8 mouse cellular contexts compared by ENCODE assay signal in genomic region chr4:81764026-81764867, GRCm38 (mm10).
DNase-seq lines count a peak whose midpoint lies in the region; ATAC-seq and TF ChIP-seq lines count a peak whose summit lies in the region.

No protein-coding gene starts in this region.

- TF ChIP-seq CTCF in heart, adult 2 months (IDR thresholded peaks at IDR 0.05): peak; percentile 18; the same call in 1 of the 2 replicates
- no peak for TF ChIP-seq CTCF in intestine, postnatal 0 days (IDR thresholded peaks at IDR 0.05; ENCODE audit: low read depth)

- peak overlapping the region; percentile 35 for H3K4me2 ChIP-seq in intestine, postnatal 0 days (replicated peaks; ENCODE audit: low read depth)
- H3K4me2 ChIP-seq in midbrain, embryonic 11.5 days: no peak overlapping the region

- H3K4me3 ChIP-seq in heart, adult 2 months: no peak overlapping the region
- no peak overlapping the region for H3K4me3 ChIP-seq in intestine, postnatal 0 days (ENCODE audit: low read depth, low read length)
- H3K4me3 ChIP-seq in midbrain, embryonic 11.5 days (ENCODE audit: low read depth, low read length): no peak overlapping the region

- peak overlapping the region; percentile 39 for H3K27ac ChIP-seq in heart, adult 2 months
- H3K27ac ChIP-seq in intestine, postnatal 0 days (ENCODE audit: low read depth, low read length): peak overlapping the region; percentile 57; the same call in 1 of the 2 replicates
- H3K27ac ChIP-seq in midbrain, embryonic 11.5 days (ENCODE audit: low read depth, low read length): peak overlapping the region; percentile 12; the same call in 1 of the 2 replicates

- H3K9me3 ChIP-seq in intestine, postnatal 0 days (ENCODE audit: control insufficient read depth): no peaks in the 10 kb centered on the region
- H3K9me3 ChIP-seq in midbrain, embryonic 11.5 days (ENCODE audit: control insufficient read depth, low read length): no peaks in the 10 kb centered on the region

- peak; percentile 2; the same call in 1 of the 2 replicates for ATAC-seq in intestine, postnatal 0 days
- ATAC-seq in midbrain, embryonic 11.5 days (ENCODE audit: low FRiP score): peak; percentile 82

- peak; percentile 15 to 20 for DNase-seq in cerebellum, postnatal 25 days
- DNase-seq in cerebellum, adult 9-10 months: no peak
- peak; percentile 51 for DNase-seq in embryo, embryonic 11 days
- DNase-seq in heart, adult 2 months: peak; percentile 31 to 52
- DNase-seq in midbrain, embryonic 11.5 days (ENCODE audit: low spot score, missing footprints): peak; percentile 89
- DNase-seq in yolk sac, embryonic 10.5 days (ENCODE audit: low spot score): peak; percentile 5
- no peak for DNase-seq in adrenal gland, postnatal 25 days

- 37% methylated on average over 11 of the region's 11 CpGs for WGBS in heart, adult 2 months
- WGBS in intestine, postnatal 0 days: 36% methylated on average over 11 of the region's 11 CpGs
- 17% methylated on average over 11 of the region's 11 CpGs for WGBS in midbrain, embryonic 11.5 days

- intact Hi-C loops in heart, adult 2 months (cut with DNase I): loop anchor here (5.0 kb wide), 1 partner anchor 182 kb away; no protein-coding TSS in a partner anchor

- H3K36me3 ChIP-seq in heart, adult 2 months (ENCODE audit: control insufficient read depth, insufficient read depth, low read length): no peaks in the 10 kb centered on the region
- H3K36me3 ChIP-seq in intestine, postnatal 0 days (ENCODE audit: control insufficient read depth, insufficient read depth): no peaks in the 10 kb centered on the region
- no peaks in the 10 kb centered on the region for H3K36me3 ChIP-seq in midbrain, embryonic 11.5 days (ENCODE audit: control insufficient read depth, insufficient read depth, low read length)

- H3K4me1 ChIP-seq in heart, adult 2 months (ENCODE audit: control insufficient read depth, insufficient read depth, low read length): peaks cover 3% of the 10 kb centered on the region
- no peaks in the 10 kb centered on the region for H3K4me1 ChIP-seq in intestine, postnatal 0 days (replicated peaks; ENCODE audit: control insufficient read depth, insufficient read depth, low read length)
- H3K4me1 ChIP-seq in midbrain, embryonic 11.5 days (ENCODE audit: control insufficient read depth, insufficient read depth, low read length): peaks cover 22% of the 10 kb centered on the region

- no peak for TF ChIP-seq EP300 in heart, adult 2 months (IDR thresholded peaks at IDR 0.05; ENCODE audit: insufficient read depth, low read depth, low read length)

- H3K79me2 ChIP-seq in heart, adult 2 months (replicated peaks; ENCODE audit: control insufficient read depth, insufficient read depth, low read length): no peaks in the 10 kb centered on the region

- H3K27me3 ChIP-seq in heart, adult 2 months (ENCODE audit: control insufficient read depth, insufficient read depth, low read length): no peaks in the 10 kb centered on the region
- no peaks in the 10 kb centered on the region for H3K27me3 ChIP-seq in intestine, postnatal 0 days (replicated peaks; ENCODE audit: control insufficient read depth, insufficient read depth, low read length)
- H3K27me3 ChIP-seq in midbrain, embryonic 11.5 days (ENCODE audit: control insufficient read depth, insufficient read depth, low read length): no peaks in the 10 kb centered on the region

- no peak for TF ChIP-seq POLR2A in heart, adult 2 months (IDR thresholded peaks at IDR 0.05; ENCODE audit: insufficient read depth, low read depth, low read length)

- H3K9ac ChIP-seq in heart, adult 2 months (ENCODE audit: low read depth, low read length): peak overlapping the region; percentile 19
- no peak overlapping the region for H3K9ac ChIP-seq in intestine, postnatal 0 days (ENCODE audit: low read depth, low read length)
- H3K9ac ChIP-seq in midbrain, embryonic 11.5 days (ENCODE audit: low read length): no peak overlapping the region; the same call in 1 of the 2 replicates

Comparison
In these comparisons a context has a peak if more than half of its experiments do, and no peak if none do; other contexts are left out.
1. DNase-seq: peak in cerebellum, postnatal 25 days (2 of 2), embryo, embryonic 11 days (single experiment), heart, adult 2 months (2 of 2), midbrain, embryonic 11.5 days (single experiment) and yolk sac, embryonic 10.5 days (single experiment); none in cerebellum, adult 9-10 months (single experiment) and adrenal gland, postnatal 25 days (single experiment).
2. Peak in every context shown above with its lines, with median percentiles within 50 percentile points of each other: H3K27ac ChIP-seq.